Mouse (Mus musculus) cerebellum, adult 2 months (tissue): ENCODE measurements around the gene B9d1. TPM values are rescaled to one million over a fixed set of nuclear protein-coding genes. Genes with fewer than 3 reads are reported as not detected.
A peak's percentile ranks its signal among the peaks of the same experiment; 100 is the strongest.

Experiments
- DNase-seq, 2 experiments: peaks; one replicate each; pipeline ENCODE4 v3.0.0; 2021
- H3K27ac ChIP-seq: fragments of 200-500 bp; 2 replicates; pipeline ENCODE4 v1.5.1; 2012; ENCODE audit warnings: low read length, control low read depth, inconsistent platforms; ENCODE audit not compliant: insufficient read depth
- H3K27me3 ChIP-seq: fragments of 200-500 bp; 2 replicates; pipeline ENCODE4 v1.6.1; 2012; ENCODE audit warnings: inconsistent platforms, mild to moderate bottlenecking, low read length, moderate library complexity; ENCODE audit not compliant: control insufficient read depth, insufficient read depth
- H3K4me1 ChIP-seq: fragments of 200-500 bp; 2 replicates; pipeline ENCODE4 v1.6.1; 2011; ENCODE audit warnings: low read length; ENCODE audit not compliant: control insufficient read depth, insufficient read depth
- H3K4me3 ChIP-seq: fragments of 200-500 bp; replicated peaks from 2 replicates; pipeline ENCODE3; 2011; ENCODE audit warnings: mild to moderate bottlenecking, low read depth, low read length, control low read depth; ENCODE audit not compliant: insufficient read depth
- CTCF ChIP-seq: fragments of 200-500 bp; IDR thresholded peaks from 2 replicates; pipeline ENCODE4 v1.5.1; 2011; ENCODE audit warnings: low read depth, mild to moderate bottlenecking, control low read depth, low read length, moderate library complexity, borderline replicate concordance; ENCODE audit not compliant: insufficient read depth
- POLR2A ChIP-seq: fragments of 200-500 bp; IDR thresholded peaks from 2 replicates; pipeline ENCODE4 v1.6.1; 2011; ENCODE audit warnings: low read length, control low read depth, borderline replicate concordance; ENCODE audit not compliant: insufficient read depth
- WGBS: fragments of 180-500 bp; shearing (Covaris S2); methylation state at CpG from one replicate; pipeline ENCODE4 v1.1.7; 2018; 5-methylcytosine and 5-hydroxymethylcytosine counted together
- polyA plus RNA-seq: library from polyadenylated mRNA; depleted of rRNA; stranded (reverse); fragments of >200 nt; gene quantifications from 2 replicates; pipeline ENCODE4 v1.2.3, GENCODE M21; 2012

B9d1 gene
- polyA plus RNA-seq, 1 experiment, result 36.2 TPM

- 35% methylated on average over 12 of the region's 12 CpGs for WGBS
- TF ChIP-seq POLR2A (no peak), CTCF (no peak)
- Histone ChIP-seq H3K27ac (0 out of 2 replicates have a peak overlapping the region, but pooled peaks have one; percentile 17), H3K4me1 (peaks cover 28% of the 10 kb centered on the region), H3K4me3 (peak overlapping the region; percentile 94), H3K27me3 (no peaks in the 10 kb centered on the region)
- no peak for DNase-seq
Measured at GRCm38 (mm10) chr11:61492749-61493401, 12.1 kb upstream of the B9d1 start.

GRCm38 (mm10) chr11:61493525-61494128 lies 11.3 kb upstream of the B9d1 start:
- WGBS, result under 1% methylated on average over 50 of the region's 50 CpGs
- Histone ChIP-seq H3K4me1 (peaks cover 27% of the 10 kb centered on the region), H3K27ac (peak overlapping the region; percentile 17), H3K27me3 (no peaks in the 10 kb centered on the region), H3K4me3 (peak overlapping the region; percentile 94)
- TF ChIP-seq POLR2A (no peak), CTCF (no peak)
- DNase-seq, result peak in 1 of 2 experiments; percentile 64

- H3K4me3 ChIP-seq, result peak within 1 kb of the TSS; percentile 94
- H3K27ac ChIP-seq, result peak within 1 kb of the TSS; percentile 63
- H3K27me3 ChIP-seq, result no peaks in the 10 kb centered on the region
- peak; percentile 96 to 97 for DNase-seq
- 1% methylated on average over 62 of the region's 62 CpGs for WGBS
- TF ChIP-seq POLR2A (peak; percentile 60; the same call in 1 of the 2 replicates), CTCF (no peak)
- H3K4me1 ChIP-seq, result peaks cover 25% of the 10 kb centered on the region
Measured at GRCm38 (mm10) chr11:61494129-61494997, 10.6 kb upstream of the B9d1 start, which contains the start of gene Mapk7. TSS of gene Mapk7 (minus strand) at chr11:61494406.

- Histone ChIP-seq H3K4me1 (peaks cover 13% of the 10 kb centered on the region; the same call in 1 of the 2 replicates), H3K27ac (no peak overlapping the region), H3K4me3 (no peak overlapping the region), H3K27me3 (no peaks in the 10 kb centered on the region)
- no peak for DNase-seq
- WGBS, result 76% methylated on average over 2 of the region's 2 CpGs
- no peak for TF ChIP-seq POLR2A
Measured at GRCm38 (mm10) chr11:61495528-61495927, 9.4 kb upstream of the B9d1 start.

GRCm38 (mm10) chr11:61497490-61497889 lies 7.5 kb upstream of the B9d1 start:
- Histone ChIP-seq H3K4me3 (no peak overlapping the region), H3K27ac (no peak overlapping the region), H3K4me1 (peaks cover 6% of the 10 kb centered on the region; the same call in 1 of the 2 replicates), H3K27me3 (no peaks in the 10 kb centered on the region)
- DNase-seq, result no peak
- WGBS, result 90% methylated on average over 1 of the region's 1 CpGs
- no peak for TF ChIP-seq POLR2A
- TF ChIP-seq CTCF, result no peak

- TF ChIP-seq CTCF, result no peak
- TF ChIP-seq POLR2A, result no peak
- Histone ChIP-seq H3K4me1 (peaks cover 1% of the 10 kb centered on the region), H3K27ac (no peak overlapping the region), H3K4me3 (no peak overlapping the region), H3K27me3 (no peaks in the 10 kb centered on the region)
- WGBS, result 83% methylated on average over 6 of the region's 6 CpGs
- DNase-seq, result no peak
Measured at GRCm38 (mm10) chr11:61498736-61499504, 6.0 kb upstream of the B9d1 start.

GRCm38 (mm10) chr11:61503933-61504332 lies 1.0 kb upstream of the B9d1 start:
- WGBS, result 58% methylated on average over 8 of the region's 8 CpGs
- Histone ChIP-seq H3K4me1 (peaks cover 6% of the 10 kb centered on the region), H3K27ac (peak overlapping the region; percentile 68), H3K4me3 (no peak overlapping the region), H3K27me3 (no peaks in the 10 kb centered on the region)
- DNase-seq, result no peak
- no peak for TF ChIP-seq POLR2A
- no peak for TF ChIP-seq CTCF

GRCm38 (mm10) chr11:61514953-61515352 lies 10.0 kb downstream of the B9d1 start:
- TF ChIP-seq POLR2A, result no peak
- TF ChIP-seq CTCF, result peak; percentile 38; the same call in 1 of the 2 replicates
- Histone ChIP-seq H3K4me1 (peaks cover 13% of the 10 kb centered on the region), H3K27me3 (no peaks in the 10 kb centered on the region), H3K4me3 (no peak overlapping the region), H3K27ac (no peak overlapping the region)
- peak in 1 of 2 experiments; percentile 49 for DNase-seq
- 50% methylated on average over 3 of the region's 3 CpGs for WGBS
